Mouse (Mus musculus): Measurements from ENCODE around the gene Ankrd12. TPM values are rescaled to one million over a fixed set of nuclear protein-coding genes. Genes with fewer than 3 reads are reported as not detected.
A peak's percentile ranks its signal among the peaks of the same experiment; 100 is the strongest.

The Ankrd12 gene
- total RNA-seq, 2 experiments from 2014 or later: 107 to 113 TPM

DNA sequence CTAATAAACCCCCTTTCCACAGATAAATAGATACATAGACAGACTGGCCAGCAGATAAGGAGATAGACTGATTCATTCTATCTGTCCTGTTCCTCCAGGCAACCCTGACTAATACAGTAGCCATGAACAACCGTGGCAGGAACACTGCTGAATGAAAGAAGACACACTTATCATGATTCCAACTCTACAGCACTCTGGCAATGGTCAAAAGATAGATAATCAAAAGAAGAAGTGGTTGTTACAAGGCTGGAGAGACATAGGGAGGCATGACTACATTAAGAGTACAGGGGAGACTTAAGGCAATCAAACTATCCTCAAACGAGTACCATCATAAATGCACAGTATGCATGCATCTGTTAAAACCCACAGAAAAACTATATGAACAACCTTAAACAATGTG is 131.5 kb downstream of the Ankrd12 start:
- DNase-seq (ENCODE audit: low spot score in 2 of 2): no peak
- intact Hi-C loops (cut with DNase I): no loop called here

DNA sequence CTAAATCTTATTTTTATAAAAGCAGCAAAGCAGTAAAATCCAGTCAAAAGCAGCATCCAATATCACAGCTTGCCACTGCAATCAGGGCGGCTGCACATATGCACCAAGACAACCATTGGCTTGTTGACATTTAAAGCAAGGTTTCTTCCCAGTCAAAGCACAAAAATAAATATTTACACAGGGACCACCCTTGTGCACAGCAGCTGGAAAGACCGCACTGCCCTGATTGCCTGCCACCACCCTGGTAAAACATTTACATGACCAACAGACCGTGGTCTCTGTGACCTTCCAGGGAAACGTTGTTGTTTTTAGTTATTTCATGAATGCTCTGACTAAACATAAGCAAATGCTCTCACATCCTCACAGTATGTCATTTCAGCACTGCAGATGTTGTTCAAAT is 134.5 kb downstream of the Ankrd12 start:
- intact Hi-C loops (cut with DNase I): no loop called here
- DNase-seq (ENCODE audit: low spot score in 2 of 2): no peak

DNA sequence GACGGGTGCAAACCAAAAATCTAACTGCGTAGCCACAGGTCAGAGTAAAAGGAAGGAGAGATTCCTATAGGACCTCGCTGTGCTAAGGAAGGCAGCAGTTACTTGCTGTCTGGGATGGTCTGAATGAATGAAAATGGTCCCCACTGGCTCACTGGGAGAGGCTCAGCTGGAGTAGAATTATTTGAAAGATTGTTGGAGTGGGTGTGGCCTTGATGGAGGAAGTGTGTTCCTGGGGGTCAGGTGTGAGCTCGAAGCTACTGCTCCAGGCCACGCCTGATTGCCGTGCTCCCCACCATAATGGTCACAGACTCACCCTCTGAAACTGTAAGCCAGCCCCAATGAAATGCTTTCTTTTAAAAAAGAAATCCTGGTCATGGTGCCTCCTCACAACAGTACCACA is 135.6 kb downstream of the Ankrd12 start:
- intact Hi-C loops (cut with DNase I): no loop called here

DNA sequence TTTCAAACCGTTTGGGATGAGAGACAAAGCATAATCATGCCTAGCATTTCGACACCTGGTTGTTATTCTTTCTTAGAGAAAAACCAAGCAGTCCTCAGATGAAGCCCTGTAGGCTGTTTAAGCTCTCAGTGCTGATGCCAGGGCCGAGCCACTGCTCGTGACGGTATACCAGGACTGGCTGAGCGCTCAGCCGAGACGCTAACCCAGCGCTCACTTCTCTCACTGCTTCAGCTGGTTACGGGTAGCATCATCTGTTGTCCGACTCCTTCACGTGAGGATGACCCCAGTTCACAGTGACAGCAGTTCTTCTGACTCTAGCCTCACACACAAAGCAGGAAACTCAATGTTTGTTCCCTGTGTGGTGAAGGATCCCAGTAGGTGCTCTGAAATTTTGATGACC is 136.7 kb downstream of the Ankrd12 start:
- intact Hi-C loops (cut with DNase I): no loop called here
- no peak for DNase-seq (ENCODE audit: low spot score in 2 of 2)

More for the DNA sequence above, 135.6 kb downstream of the Ankrd12 start:
- no peak for DNase-seq (ENCODE audit: low spot score in 2 of 2)

DNA sequence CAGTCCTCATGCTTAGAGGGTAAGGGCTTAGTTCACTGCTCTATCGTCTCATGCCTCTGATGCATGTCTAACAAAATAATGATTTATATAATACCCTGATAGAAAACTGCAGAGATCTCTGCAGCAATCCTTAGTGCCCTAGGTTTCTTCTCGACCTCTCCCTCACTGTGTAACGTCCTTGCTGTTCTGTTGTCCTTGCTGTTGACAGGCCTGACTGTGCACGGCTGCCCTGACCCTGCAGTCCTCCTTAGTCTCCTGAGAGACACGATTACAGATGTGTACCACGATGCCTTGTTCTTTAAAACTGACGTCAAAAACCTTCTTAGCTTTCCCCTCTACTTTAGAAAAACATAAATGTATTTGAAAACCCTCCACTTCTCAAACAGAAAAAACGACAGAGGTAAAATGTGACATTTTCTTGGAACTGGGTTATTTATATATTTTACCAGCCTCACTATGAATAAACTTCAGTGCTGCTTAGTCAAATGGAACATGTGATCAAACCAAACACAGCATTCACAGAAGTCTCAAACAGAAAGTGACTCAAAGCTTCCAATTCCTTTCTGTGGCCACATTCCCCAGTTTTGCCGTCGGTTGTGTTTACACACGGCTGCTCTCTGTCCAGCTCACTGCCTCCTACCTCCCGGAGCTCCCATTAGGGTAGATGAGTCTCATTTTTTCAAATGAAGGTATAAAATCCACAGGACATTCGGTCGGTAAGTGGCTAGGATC is 137.3 kb downstream of the Ankrd12 start:
- intact Hi-C loops (cut with DNase I): no loop called here
- no peak for DNase-seq (ENCODE audit: low spot score in 2 of 2)

DNA sequence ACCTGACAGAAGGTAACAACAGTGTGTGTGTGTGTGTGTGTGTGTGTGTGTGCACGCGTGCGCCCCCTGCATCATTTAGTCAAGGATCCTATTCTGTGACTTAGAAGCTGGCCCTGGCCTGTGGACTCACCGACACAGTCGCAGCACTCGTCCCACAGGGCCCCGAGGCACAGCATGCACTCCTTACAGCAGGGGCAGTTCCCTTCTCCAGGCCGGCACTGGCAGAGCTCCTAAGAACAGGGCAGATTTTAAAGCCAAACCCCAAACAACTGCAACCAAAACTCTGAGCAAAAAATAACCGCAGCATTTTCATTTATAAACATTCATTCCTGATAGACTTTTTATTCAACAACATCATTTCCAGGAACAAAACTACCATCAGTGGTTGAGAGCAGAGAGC is 139.2 kb downstream of the Ankrd12 start:
- intact Hi-C loops (cut with DNase I): no loop called here
- no peak for DNase-seq (ENCODE audit: low spot score in 2 of 2)

DNA sequence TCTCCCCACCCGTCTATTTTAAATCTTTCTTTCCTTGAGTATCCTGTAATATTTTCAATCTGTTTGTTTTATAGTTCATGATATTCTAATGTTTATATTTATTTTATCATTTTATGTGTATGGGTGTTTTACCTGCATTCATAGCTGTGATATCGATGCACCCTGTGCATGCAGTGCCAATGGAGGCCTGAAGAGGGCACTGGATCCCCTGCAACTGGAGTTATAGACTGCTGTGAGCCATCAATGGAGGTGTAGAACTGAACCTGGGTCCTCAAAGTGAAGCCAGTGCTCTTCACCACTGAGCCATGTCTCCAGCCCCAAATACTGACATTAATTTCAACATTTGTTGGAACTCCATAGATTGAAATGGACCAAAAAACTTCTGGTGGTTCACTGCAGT is 143.1 kb downstream of the Ankrd12 start:
- no peak for DNase-seq (ENCODE audit: low spot score in 2 of 2)
- intact Hi-C loops (cut with DNase I): no loop called here

DNA sequence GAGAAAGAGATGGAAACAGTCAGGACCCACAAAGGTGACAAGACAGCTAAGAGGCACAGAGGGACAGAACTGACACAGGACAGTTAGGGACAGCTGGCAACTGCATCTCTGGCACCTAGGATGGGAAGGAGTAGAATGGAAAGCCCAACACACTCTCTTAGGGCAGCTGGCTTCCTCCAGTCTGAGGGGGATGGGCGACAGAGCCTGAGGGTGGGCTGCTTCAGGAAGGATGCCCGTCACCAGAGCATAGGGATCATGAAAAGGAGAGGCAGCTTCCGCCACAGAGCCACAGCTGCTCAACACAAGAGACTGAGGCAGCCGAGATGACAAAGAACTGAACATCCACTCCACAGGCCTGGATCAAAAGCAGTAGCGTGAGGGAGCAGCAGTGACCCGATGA is 145.4 kb downstream of the Ankrd12 start:
- DNase-seq (ENCODE audit: low spot score in 2 of 2): no peak
- intact Hi-C loops (cut with DNase I): no loop called here

DNA sequence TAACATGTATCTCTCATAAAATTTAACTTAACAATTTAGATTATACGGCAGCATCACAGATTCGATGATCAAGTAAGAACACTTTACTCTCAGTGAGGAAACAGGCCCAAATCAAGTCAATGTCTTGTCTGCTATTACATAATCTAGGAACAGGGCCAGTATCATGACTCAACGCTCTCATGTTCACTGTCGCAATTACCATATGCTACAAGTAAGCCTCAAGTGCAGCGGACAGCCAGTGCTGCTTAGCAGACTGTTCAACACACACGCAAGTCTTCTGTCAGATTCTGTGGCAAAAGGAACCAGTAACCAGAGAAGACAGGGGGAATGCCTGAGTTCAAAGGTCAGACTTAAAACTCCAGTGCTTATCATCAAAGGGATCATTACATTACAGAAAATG is 145.9 kb downstream of the Ankrd12 start:
- peak; percentile 58 to 81 for DNase-seq (ENCODE audit: low spot score in 2 of 2)
- intact Hi-C loops (cut with DNase I): no loop called here

DNA sequence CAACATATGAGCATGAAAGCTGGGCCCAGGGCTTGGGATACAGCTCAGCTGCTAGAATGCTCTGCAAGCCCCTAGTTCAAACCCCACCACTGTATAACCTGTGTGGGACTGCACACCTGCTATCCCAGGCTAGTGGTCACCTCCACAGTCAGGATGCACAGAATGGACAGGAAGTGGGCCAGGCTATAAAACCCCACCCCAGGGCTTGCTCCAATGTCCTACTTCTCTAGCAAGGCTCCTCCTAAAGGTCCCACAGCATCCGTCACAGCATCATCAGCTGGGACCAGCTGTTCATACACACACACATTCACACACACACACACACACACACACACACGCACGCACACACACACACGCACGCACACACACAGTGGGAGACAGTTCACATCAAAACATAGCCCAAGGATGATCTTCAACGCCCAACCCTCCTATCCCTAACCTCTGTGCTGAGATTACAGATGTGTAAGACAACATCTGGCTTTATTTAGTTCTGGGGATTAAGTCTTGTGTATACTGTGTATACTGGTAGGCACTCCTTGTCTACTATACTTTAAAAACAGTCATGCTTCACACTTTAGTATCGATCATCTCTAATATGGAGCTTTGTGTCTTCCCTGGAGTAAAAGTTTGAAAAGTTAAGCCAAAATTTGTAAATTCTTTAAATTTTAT is 146.6 kb downstream of the Ankrd12 start:
- intact Hi-C loops (cut with DNase I): no loop called here
- DNase-seq (ENCODE audit: low spot score in 2 of 2): no peak

DNA sequence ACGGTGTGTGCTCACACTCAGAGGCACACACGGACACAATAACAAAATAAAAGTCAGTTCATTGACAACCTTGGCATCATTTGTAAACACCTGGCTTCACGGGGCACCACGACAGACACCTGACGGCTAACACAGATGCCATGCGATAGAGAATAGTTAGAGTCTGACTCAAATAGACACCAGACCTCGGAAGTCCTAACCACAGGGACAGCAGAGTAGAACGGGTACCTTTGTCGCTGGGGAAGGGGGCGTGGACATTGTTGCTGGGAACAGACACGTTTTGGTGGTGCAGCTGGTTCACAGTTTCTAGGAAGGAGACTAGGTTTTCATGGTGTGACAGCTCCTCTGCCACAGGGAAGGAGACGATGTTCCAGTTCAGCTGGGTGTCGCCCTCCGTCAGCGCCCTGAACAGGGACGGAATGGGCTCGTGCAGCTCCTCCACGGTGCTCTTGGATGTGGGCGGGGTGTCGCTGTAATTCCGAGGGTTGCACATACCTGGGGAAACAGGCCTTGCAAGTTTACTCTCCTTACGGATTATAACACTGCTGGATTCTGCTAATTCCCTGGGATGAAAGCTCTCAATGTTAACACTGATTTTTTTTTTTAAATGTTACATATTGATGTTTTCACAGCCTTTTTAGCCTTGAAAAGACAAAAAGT is 147.4 kb downstream of the Ankrd12 start:
- no peak for DNase-seq (ENCODE audit: low spot score in 2 of 2)
- intact Hi-C loops (cut with DNase I): no loop called here

DNA sequence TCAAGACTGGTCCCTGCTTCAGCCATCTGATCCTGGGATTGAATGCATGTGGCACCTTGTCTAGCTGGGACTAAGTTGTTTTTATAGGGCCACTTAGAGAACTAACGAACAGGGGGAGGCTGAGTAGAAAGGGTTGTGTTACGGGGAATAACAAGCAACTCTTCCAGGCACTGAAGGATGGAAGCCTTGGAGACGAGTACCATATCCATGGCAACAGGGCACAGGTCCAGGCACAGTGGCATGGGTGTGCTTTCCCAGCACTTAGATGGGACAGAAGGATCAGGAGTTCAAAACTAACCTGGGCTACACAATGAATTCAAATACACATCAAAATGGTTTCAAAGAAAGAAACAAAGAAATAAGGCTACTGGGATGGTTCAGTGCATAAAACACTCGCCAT is 149.8 kb downstream of the Ankrd12 start:
- intact Hi-C loops (cut with DNase I): no loop called here
- peak; percentile 62 to 70 for DNase-seq (ENCODE audit: low spot score in 2 of 2)

DNA sequence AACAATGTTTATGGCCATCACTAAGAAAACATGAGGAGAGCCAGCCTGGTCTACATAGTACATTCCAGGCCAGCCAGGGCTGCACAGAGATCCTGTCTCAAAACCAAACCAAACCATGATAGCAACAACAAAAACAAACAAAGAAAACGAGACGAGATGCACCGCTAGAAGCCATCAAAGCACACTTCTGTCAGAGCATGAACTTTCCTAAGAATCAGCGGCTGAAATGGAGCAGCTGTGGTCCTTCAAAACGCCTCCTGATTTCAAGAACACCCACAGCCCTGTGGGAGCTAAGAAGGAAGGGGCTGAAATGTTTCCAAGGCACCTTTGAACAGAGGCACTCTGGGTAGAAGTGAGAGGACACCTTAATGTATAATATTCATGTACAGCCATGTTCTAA is 152.7 kb downstream of the Ankrd12 start:
- intact Hi-C loops (cut with DNase I): no loop called here

DNA sequence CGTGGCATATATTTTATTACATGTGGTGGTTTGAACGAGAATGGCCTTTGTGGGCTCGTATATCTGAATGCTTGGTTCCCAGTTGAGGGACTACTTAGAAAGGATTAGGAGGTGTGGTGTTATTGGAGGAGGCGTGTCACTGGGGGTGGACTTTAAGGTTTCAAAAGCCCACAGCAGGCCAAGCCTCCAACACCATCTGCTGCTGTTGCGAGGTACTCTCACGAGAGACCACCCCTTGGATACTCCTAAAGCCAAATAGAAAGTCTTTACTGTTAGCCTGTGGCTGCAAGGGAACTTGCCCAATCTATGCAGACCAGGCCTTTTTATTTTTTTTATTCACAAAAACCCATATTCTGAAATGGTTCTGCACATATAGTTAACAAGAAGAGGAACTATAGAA is 154.9 kb downstream of the Ankrd12 start:
- no peak for DNase-seq (ENCODE audit: low spot score in 2 of 2)
- intact Hi-C loops (cut with DNase I): no loop called here

More for the DNA sequence above, 152.7 kb downstream of the Ankrd12 start:
- no peak for DNase-seq (ENCODE audit: low spot score in 2 of 2)

DNA sequence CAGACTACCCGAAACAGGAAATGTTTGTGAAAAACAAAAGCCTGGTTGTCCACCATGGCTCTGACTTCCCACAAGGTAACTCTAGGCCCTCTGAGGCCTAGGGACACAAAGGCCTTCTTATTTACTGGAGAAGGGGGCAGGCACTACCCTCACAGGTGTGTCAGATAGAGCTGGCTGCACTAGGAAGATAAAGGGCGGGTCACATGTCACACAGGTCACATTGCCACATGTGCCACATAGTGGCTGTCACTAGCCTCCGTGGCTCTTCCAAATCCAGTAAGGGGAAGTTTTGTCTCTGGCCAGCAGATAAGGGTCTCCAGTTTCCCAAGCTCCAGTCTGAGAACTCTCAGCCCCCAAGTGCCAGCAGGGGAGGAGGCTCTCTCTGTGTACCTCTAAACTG is 157.7 kb downstream of the Ankrd12 start:
- intact Hi-C loops (cut with DNase I): no loop called here

DNA sequence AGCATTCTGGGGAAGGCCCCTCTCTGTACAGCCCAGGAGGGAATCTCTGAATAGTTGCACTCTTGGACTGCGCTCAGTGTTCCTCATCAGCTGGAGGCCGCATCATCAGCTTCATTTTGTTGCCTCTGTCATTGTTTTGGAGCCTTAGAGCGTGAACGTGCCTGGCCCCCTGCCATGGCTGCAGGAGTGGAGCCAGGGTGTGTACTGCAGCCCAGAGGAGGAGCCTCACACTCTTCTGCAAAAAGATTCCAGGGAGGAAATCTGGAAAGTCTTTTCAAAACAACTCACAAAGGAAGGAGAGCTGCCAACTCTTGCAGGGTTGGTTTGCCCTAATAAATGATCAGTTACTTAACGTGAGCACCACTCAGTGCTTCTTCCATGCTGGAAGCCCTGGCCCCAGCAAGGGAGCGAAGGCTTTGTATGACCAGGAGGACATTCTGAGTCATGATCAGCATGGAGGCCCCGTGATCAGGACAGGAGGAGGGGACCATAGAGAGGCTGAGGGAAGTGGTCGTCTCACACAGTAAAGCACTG is 160.7 kb downstream of the Ankrd12 start:
- intact Hi-C loops (cut with DNase I): no loop called here
- DNase-seq (ENCODE audit: low spot score in 2 of 2): peak; percentile 79 to 89

More for the DNA sequence above, 157.7 kb downstream of the Ankrd12 start:
- DNase-seq (ENCODE audit: low spot score in 2 of 2): no peak

Other genes starting within 250 kb of the Ankrd12 start
- gene Ralbp1, start 191.3 kb downstream of the Ankrd12 start, total RNA-seq (2021): 10 to 100 TPM; 43.4 to 47.2 TPM
- 10 to 100 TPM; 21.9 to 25.6 TPM for gene Twsg1, start 125.9 kb downstream of the Ankrd12 start, total RNA-seq (2021)
- gene Ndufv2, start 24.5 kb upstream of the Ankrd12 start, total RNA-seq (2021): 100 to 1,000 TPM; 245 to 262 TPM
- gene Washc1, start 34.5 kb upstream of the Ankrd12 start, total RNA-seq (2021): 10 to 100 TPM; 43.5 to 43.9 TPM
- gene Ddx11, start 46.4 kb upstream of the Ankrd12 start, total RNA-seq (2021): 1 to 10 TPM; 2.8 to 3.0 TPM